Mouse (Mus musculus) G1E (cell line): ENCODE data around the gene Rnf44.

Source experiments
- CTCF ChIP-seq: IDR thresholded peaks from 2 replicates; pipeline ENCODE4 v1.5.1; 2012; ENCODE audit warnings: low read depth, low read length, inconsistent platforms, mixed read lengths
- GATA1 ChIP-seq: IDR thresholded peaks from 2 replicates; pipeline ENCODE4 v1.6.1; 2012; ENCODE audit warnings: borderline replicate concordance, low read length, inconsistent platforms, mixed read lengths
- POLR2AphosphoS5 ChIP-seq: IDR thresholded peaks from 2 replicates; pipeline ENCODE4 v1.6.1; 2012; ENCODE audit warnings: low read depth, low read length, inconsistent platforms; ENCODE audit not compliant: insufficient replicate concordance
- TAL1 ChIP-seq: conservative IDR thresholded peaks from 2 replicates; pipeline ENCODE4 v1.6.1; 2012; ENCODE audit warnings: low read depth, low read length, inconsistent platforms, mixed read lengths

DNA sequence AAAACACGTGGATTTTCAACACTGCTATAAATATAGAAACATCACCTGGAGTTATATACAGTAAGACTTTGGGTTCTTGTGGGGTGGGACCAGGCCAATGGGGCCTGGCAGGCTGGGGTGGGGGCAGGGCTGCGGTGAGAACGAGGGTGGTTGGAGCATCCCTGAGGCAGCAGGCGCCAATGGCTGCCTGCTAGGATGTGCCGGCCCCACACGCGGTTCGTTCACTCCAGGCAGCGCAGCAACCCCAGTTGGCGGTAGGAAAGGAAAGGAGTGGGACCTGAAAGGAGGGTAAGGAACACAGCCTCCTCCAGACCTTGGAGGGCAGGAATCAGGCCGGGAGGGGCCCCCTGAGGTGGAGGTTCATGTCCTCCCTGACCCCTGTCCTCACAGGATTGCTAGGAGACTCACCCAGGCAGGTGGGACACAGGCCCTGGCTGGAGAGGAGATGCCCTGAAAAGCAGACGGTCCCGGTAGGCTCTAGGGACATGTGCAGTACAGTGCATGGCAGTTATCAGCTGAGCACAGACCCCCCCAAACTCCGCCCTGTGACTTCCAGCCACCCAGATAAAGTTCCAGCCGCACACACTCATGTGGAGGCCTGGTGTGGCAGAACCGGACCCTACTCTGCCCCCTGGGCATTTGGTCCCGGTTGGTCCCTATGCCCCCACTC is 13.4 kb downstream of the Rnf44 start:
- TF ChIP-seq CTCF (no peak), GATA1 (no peak), TAL1 (no peak), POLR2AphosphoS5 (no peak)
